Mouse (Mus musculus): ENCODE measurements around the gene Col6a6.

- TF ChIP-seq POLR2A (IDR thresholded peaks at IDR 0.05; ENCODE audit: low read depth, low read length) (no peak), CTCF (IDR thresholded peaks at IDR 0.05; ENCODE audit: extremely low read depth, insufficient read depth, insufficient read length, insufficient replicate concordance) (no peak)
Observed at GRCm38 (mm10) chr9:105800286-105800685, 27.7 kb downstream of the Col6a6 start.
